Mouse (Mus musculus): ENCODE measurements at regions not wholly inside any gene's neighbourhood (a gene's known extent, or its start where the extent isn't known, plus 50 kb on each side); places are given as distances from the start of the nearest gene placed in this dataset.

DNA sequence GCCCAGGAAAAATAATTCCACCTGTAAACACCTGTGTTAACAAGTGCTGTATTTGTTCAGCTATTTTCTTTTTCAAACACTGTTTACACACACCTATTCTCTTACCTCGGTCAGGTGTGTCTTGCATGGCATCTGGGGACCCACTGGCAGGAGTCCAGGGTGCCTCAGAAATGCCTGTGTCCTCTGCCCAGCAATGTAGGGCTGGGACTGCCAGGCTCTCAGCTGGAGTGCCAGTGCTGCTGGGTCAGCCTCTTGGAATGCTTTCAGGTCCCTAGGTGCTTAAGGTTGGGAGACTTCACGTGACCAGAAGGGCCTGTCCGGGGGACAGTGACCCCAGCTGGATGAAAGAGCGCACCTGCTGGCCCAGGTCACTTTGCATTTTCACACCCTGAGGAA lies 112.4 kb upstream of the Id2 start:
- no peak for DNase-seq (ENCODE audit: low spot score in 2 of 2)

- peak in 1 of 2 experiments; percentile 39 for DNase-seq (ENCODE audit: low spot score in 2 of 2)
These were observed 111.9 kb upstream of the Id2 start for GRCm38 (mm10) chr12:25208670-25209332.

DNA sequence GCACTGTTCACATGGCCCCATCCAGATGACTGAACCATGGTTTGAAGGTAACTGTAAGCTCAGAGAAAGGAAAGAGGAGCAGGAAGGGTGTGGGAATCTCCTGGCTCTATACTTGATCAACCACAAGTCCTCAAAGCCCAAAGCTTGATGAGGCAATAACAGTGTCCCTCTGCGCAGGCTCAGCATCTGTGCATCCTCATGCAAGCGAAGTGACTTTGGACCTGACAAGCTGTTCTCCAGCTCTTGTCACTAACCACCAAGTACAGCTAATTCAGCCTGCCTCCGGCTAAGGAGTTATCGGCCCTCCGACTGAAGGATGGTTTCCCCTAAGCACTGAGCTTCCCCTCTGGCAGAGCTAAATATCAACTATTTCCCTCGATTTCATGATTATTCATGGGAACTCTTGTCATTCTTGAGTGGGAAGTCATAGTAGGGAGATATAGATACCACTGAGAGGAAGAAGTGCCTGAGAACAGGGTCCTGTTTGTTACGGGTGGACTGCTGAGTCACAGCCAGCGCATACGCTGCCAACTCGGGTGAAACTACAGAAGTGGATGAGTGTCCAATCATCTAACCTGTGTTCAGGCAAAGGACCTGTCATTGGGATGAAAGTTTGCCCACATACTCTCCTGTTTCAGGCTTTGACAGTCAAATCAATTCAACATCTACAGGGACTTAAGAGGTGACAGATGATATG lies 106.6 kb upstream of the Id2 start:
- no peak for DNase-seq (ENCODE audit: low spot score in 2 of 2)

DNA sequence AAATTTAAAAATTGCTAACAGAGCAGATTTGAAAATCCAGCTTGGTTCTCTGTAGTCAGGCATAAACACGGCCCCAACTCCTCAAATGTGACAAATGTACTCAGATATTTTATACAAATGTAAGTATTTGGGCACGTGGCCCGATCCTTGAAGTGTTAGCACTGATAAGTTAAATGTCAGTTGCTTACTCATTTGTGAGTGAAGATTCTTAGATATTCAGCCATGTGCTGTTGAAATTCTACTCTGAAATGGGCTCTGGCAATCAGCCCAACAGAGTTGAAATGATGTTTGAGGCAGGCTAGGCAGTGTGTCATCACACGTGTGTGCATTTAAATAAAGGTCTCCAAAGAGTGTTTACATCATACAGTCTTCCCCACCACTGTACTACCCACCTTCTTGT lies 103.2 kb upstream of the Id2 start:
- no peak for DNase-seq (ENCODE audit: low spot score in 2 of 2)

DNA sequence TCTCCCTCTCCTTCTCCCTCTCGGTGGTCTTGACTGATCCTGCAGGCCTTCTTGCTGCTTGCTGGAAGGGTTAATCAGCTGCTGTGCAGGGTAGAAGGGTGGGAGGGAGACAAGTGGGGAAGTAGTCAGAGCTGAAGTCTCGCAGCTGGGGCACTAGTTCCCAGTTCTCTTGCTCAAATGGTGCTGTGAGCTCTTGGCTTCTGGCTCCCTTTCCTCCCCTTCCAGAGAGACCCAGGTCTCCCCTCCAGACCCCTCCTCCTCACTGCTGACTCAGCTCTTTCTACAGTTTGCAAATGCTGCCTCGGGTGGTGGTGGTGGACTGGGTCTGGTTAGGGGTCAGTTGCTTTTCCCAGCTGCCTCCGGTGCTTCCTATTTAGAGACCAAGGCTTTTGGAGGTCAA lies 100.8 kb upstream of the Id2 start:
- no peak for DNase-seq (ENCODE audit: low spot score in 2 of 2)

DNA sequence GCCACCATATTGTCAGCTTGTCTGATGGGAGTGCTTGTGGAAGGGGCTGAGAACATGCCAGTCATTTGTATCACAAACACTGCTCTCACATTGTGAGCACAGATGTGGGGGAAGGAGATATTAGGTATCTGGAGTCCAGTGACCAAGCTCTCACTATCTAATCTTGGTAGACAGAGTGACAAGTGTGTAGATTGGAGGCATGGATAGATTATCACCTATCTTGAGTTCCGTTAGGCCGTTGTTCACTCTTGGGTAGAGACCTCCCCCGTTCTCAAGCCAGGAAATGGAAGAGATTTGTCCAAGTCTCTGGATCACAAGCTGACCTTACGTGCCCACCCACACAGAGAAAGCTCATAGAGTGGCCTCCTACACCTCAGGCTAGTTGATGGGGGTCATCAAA lies 99.1 kb upstream of the Id2 start:
- no peak for DNase-seq (ENCODE audit: low spot score in 2 of 2)

- DNase-seq (ENCODE audit: low spot score in 2 of 2), result no peak
These were observed 95.3 kb upstream of the Id2 start for GRCm38 (mm10) chr12:25192216-25192615.

DNA sequence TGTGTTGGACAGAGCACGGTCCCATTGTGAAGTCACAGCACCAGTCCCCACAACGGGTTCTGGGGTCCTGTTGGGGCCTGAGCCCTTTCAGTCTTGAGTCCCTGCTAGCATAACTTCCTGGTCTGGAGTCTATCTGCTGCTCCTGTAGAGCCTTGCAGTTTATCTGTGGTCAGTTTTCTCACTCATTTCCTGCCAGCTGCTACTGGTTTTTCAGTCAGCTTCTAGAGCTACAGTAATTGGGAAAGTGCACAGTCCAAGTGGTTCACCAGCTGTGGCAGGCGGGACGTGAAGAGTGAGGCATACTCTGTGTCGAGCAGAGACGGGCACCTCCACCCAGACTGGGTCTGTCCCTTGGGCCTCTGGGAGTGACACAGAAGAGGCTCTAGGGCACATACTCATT lies 93.4 kb upstream of the Id2 start:
- peak; percentile 10 to 15 for DNase-seq (ENCODE audit: low spot score in 2 of 2)

DNA sequence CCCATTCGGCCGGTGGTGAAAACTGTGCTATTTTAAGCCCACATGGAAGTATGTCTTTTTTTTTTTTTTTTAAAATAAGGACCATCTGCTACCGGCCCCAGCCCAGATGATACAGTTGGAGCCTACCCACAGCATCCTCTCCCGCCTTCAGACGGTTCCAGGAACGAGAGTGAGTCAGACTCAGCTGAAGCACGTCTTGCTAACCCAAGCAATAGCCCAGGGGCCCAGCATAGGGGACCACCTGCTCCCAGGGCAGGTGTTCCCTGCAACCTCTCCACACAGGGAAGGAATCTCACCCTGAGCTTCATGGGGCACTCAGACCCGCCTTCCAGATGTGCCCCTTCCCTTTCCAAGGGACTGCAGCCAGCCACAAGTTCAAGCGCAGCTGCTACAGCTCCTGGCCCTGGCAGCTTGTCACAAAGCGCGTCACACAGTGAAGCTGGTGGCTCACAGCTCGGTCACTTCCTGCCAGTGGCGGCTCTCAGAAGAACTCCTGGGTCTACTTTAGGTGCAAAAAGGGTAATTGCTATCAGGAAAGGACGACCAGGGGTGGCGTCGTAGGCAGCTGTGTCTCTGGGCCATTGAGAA lies 92.3 kb upstream of the Id2 start:
- DNase-seq (ENCODE audit: low spot score in 2 of 2), result peak; percentile 53 to 74

GRCm38 (mm10) chr12:25188556-25188955 lies 91.6 kb upstream of the Id2 start:
- DNase-seq (ENCODE audit: low spot score in 2 of 2), result no peak

DNA sequence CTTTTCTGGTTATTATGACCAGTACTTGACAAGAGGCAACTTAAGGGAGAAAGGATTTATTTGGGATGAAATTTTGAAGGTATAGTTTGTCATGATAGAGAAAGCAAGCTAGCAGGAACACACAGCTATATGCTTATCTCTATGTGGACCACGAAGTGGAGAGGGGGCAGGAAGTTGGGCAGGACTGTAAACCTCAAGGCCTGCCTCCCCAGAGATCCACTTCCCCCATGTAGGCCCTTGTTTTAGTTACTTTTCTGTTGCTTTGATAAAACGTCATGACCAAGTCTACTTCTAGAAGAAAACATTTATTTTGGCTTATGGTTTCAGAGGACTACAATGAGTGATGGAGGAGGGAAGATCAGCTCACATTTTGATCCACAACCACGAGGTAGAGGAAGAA lies 90.3 kb upstream of the Id2 start:
- DNase-seq (ENCODE audit: low spot score in 2 of 2), result no peak

- no peak for DNase-seq (ENCODE audit: low spot score in 2 of 2)
These were observed 85.7 kb upstream of the Id2 start for GRCm38 (mm10) chr12:25182680-25183079.

GRCm38 (mm10) chr12:25181317-25181716 lies 84.4 kb upstream of the Id2 start:
- DNase-seq (ENCODE audit: low spot score in 2 of 2), result no peak

- DNase-seq (ENCODE audit: low spot score in 2 of 2), result no peak
These were observed 83.9 kb upstream of the Id2 start for GRCm38 (mm10) chr12:25180861-25181260.

GRCm38 (mm10) chr12:25180289-25180688 lies 83.3 kb upstream of the Id2 start:
- DNase-seq (ENCODE audit: low spot score in 2 of 2), result no peak

DNA sequence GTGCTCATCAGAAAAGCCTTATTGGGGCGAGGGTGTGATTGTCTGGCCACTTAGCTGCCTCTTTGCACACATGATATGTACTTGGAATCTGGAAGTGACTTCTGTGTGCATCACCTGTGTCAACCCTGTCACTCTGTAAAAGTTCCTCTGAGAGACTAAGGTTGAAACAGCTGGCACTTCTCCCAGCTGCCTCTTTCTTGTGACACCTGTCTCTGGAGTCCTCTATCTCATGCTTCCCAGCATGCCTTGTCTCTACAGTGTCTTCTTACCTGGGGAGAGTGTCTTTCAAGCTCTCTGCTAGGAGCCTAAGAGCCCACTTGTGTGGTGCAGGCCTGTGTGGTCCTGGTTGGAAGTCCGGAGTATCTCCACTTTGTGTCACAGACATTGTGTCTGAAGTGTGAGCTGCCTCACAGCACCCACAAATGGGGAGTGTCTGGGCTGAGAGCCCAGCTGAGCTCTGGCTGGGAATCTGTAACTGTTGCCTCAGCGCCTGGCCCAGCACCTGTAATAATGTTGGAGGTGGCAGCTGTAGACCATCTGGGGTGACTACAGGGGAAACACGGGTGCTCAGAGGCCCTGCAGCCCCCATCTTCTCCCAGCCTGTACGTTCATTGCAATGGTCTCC lies 81.7 kb upstream of the Id2 start:
- no peak for DNase-seq (ENCODE audit: low spot score in 2 of 2)

GRCm38 (mm10) chr12:25177827-25178226 lies 80.9 kb upstream of the Id2 start:
- no peak for DNase-seq (ENCODE audit: low spot score in 2 of 2)

- DNase-seq (ENCODE audit: low spot score in 2 of 2), result no peak
These were observed 79.6 kb upstream of the Id2 start for GRCm38 (mm10) chr12:25176565-25176964.

DNA sequence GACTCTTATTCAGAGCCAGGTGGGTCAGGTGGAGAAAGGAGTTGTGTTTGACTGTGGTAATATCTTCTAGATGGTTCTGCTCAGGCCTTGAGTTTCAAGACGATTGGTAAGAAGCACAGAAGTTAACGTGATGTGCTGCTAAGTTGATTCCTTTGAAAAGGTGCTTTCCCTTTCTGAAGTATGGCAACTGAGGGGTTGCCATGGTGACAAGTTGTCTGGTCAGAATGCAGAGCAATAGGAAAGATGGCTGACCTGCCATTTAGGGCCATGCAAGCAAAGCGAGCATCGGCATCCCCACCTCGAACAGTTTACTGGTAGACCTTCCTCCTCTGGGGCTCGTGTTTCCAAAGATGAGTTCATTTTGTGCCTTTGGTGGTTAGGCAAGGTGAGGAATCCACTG lies 76.1 kb upstream of the Id2 start:
- no peak for DNase-seq (ENCODE audit: low spot score in 2 of 2)

DNA sequence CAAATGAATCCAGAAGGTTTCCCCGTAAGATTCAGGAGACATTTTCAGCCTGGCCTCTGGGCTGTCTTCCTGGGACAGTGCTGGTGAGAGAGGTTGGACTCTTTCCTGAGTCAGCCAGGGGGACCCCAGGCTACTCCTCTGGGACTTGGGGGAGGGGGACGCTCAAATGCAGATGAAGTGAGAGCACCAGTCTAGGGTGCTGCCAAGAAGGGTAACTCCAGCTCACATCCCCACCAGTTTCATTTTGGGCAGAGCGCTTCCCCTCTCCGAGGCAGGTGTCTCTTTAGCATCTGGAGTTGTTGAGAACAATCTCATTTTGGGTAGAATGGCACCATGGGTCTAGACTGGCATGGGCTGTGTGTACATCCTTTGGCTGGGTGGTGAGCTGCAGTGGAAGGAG lies 75.5 kb upstream of the Id2 start:
- no peak for DNase-seq (ENCODE audit: low spot score in 2 of 2)

DNA sequence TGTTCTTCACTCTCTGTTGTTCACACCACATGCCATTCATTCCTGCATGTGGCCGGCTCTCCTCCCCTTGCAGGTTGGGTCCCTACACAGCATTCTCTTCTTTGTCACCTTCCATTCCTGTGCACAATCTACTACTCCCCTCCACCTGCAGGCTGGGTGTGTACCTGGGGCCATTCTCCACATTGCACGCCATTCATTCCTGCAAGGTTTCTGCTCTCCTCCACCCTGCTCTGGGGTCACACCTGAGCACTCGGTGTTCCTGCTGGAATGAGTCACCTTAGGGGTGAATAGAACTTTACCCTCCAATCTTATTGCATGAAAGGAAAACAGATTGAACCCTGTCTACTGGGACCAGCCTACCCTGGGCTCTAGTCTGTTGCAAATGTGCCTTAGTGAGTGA lies 72.7 kb upstream of the Id2 start:
- DNase-seq (ENCODE audit: low spot score in 2 of 2), result no peak

GRCm38 (mm10) chr12:25168213-25168545 lies 71.2 kb upstream of the Id2 start:
- no peak for DNase-seq (ENCODE audit: low spot score in 2 of 2)
